Mouse (Mus musculus) liver, adult 2 months (tissue): Measurements from ENCODE around the gene Tyw3. TPM values are rescaled to one million over a fixed set of nuclear protein-coding genes. Genes with fewer than 3 reads are reported as not detected.

ENCODE experiments used
- DNase-seq: peaks from one replicate; pipeline ENCODE4 v3.0.0-alpha.2; 2011; ENCODE audit warnings: low read depth, low spot score; ENCODE audit errors: extremely low read depth
- H3K27ac ChIP-seq: fragments of 200-500 bp; replicated peaks from 2 replicates; pipeline ENCODE4 v1.5.1; 2012; ENCODE audit warnings: low read depth, mild to moderate bottlenecking, control low read depth, inconsistent platforms, low read length; ENCODE audit not compliant: insufficient read depth
- H3K27me3 ChIP-seq: fragments of 200-500 bp; 2 replicates; pipeline ENCODE4 v1.6.1; 2012; ENCODE audit warnings: mild to moderate bottlenecking, moderate library complexity, low read length, inconsistent platforms; ENCODE audit not compliant: control insufficient read depth, insufficient read depth
- H3K36me3 ChIP-seq: fragments of 200-500 bp; 2 replicates; pipeline ENCODE4 v1.6.1; 2012; ENCODE audit warnings: low read length, inconsistent platforms; ENCODE audit not compliant: control insufficient read depth, insufficient read depth
- H3K4me1 ChIP-seq: fragments of 200-500 bp; 2 replicates; pipeline ENCODE4 v1.6.1; 2011; ENCODE audit warnings: low read length; ENCODE audit not compliant: control insufficient read depth, insufficient read depth
- H3K4me3 ChIP-seq: fragments of 200-500 bp; 2 replicates; pipeline ENCODE4 v1.5.1; 2011; ENCODE audit warnings: low read depth, mild to moderate bottlenecking, control low read depth, low read length, moderate library complexity; ENCODE audit not compliant: insufficient read depth
- H3K79me2 ChIP-seq: fragments of 200-500 bp; 2 replicates; pipeline ENCODE4 v1.6.1; 2012; ENCODE audit warnings: inconsistent platforms, mild to moderate bottlenecking, low read length, moderate library complexity; ENCODE audit not compliant: control insufficient read depth, insufficient read depth
- H3K9ac ChIP-seq: fragments of 200-500 bp; 2 replicates; pipeline ENCODE4 v1.6.1; 2012; ENCODE audit warnings: low read depth, mild to moderate bottlenecking, control low read depth, inconsistent platforms, low read length
- CTCF ChIP-seq: fragments of 200-500 bp; IDR thresholded peaks from 2 replicates; pipeline ENCODE4 v1.5.1; 2011; ENCODE audit warnings: low read depth, low read length, control low read depth
- POLR2A ChIP-seq: fragments of 200-500 bp; IDR thresholded peaks from 2 replicates; pipeline ENCODE4 v1.6.1; 2011; ENCODE audit warnings: low read length, control low read depth; ENCODE audit not compliant: insufficient read depth; ENCODE audit errors: extremely low read depth
- WGBS: fragments of 180-500 bp; shearing (Covaris S2); methylation state at CpG from one replicate; pipeline ENCODE4 v1.1.7; 2018; 5-methylcytosine and 5-hydroxymethylcytosine counted together
- polyA plus RNA-seq: library from polyadenylated mRNA; depleted of rRNA; stranded (reverse); fragments of >200 nt; gene quantifications from 2 replicates; pipeline ENCODE4 v1.2.3, GENCODE M21; 2012
- total RNA-seq: library from RNA; depleted of rRNA; stranded (reverse); fragments of >200 nt; gene quantifications from 2 replicates; pipeline ENCODE4 v1.2.3, GENCODE M21; 2014

The Tyw3 gene
- total and polyA plus RNA-seq, 2 experiments, result 2.6 to 5.3 TPM

GRCm38 (mm10) chr3:154596488-154596933 is 393 bp downstream of the Tyw3 start, which contains the start of gene Cryz:
Gene Cryz, plus strand, starts transcription at chr3:154596711.
- H3K27ac ChIP-seq, result peak within 1 kb of the TSS; percentile 89
- peaks cover 2% of the 10 kb centered on the region; the same call in 1 of the 2 replicates for H3K79me2 ChIP-seq
- peak; percentile 86 for TF ChIP-seq CTCF
- 0 out of 2 replicates have a peak, but pooled peaks have one; percentile 42 for TF ChIP-seq POLR2A
- WGBS, result 1% methylated on average over 25 of the region's 25 CpGs
- peak within 1 kb of the TSS; percentile 88 for H3K9ac ChIP-seq
- peaks cover 8% of the 10 kb centered on the region for H3K4me1 ChIP-seq
- peak within 1 kb of the TSS; percentile 92 for H3K4me3 ChIP-seq
- peaks cover 4% of the 10 kb centered on the region for H3K36me3 ChIP-seq
- H3K27me3 ChIP-seq, result no peaks in the 10 kb centered on the region
- DNase-seq, result peak; percentile 68

GRCm38 (mm10) chr3:154594156-154594555 is 2.7 kb downstream of the Tyw3 start:
- no peak overlapping the region for H3K27ac ChIP-seq
- H3K9ac ChIP-seq, result no peak overlapping the region
- WGBS, result 95% methylated on average over 6 of the region's 6 CpGs
- peaks cover 8% of the 10 kb centered on the region for H3K36me3 ChIP-seq
- no peak for DNase-seq
- H3K4me3 ChIP-seq, result no peak overlapping the region
- no peaks in the 10 kb centered on the region for H3K27me3 ChIP-seq
- TF ChIP-seq POLR2A, result no peak
- TF ChIP-seq CTCF, result no peak
- peaks cover 8% of the 10 kb centered on the region for H3K4me1 ChIP-seq
- peaks cover 2% of the 10 kb centered on the region; the same call in 1 of the 2 replicates for H3K79me2 ChIP-seq

- Histone ChIP-seq H3K27ac (no peak overlapping the region), H3K4me3 (no peak overlapping the region), H3K9ac (no peak overlapping the region), H3K4me1 (peaks cover 8% of the 10 kb centered on the region), H3K79me2 (peaks cover 1% of the 10 kb centered on the region; the same call in 1 of the 2 replicates), H3K27me3 (no peaks in the 10 kb centered on the region), H3K36me3 (peaks cover 8% of the 10 kb centered on the region)
- no peak for DNase-seq
- no peak for TF ChIP-seq CTCF
- TF ChIP-seq POLR2A, result no peak
- 94% methylated on average over 6 of the region's 6 CpGs for WGBS
These were observed 3.3 kb downstream of the Tyw3 start for GRCm38 (mm10) chr3:154593596-154593995.

GRCm38 (mm10) chr3:154591621-154592020 is 5.3 kb downstream of the Tyw3 start:
- H3K36me3 ChIP-seq, result peaks cover 12% of the 10 kb centered on the region
- H3K4me1 ChIP-seq, result peaks cover 3% of the 10 kb centered on the region
- DNase-seq, result no peak
- H3K9ac ChIP-seq, result no peak overlapping the region
- TF ChIP-seq POLR2A (no peak), CTCF (no peak)
- no peak overlapping the region for H3K4me3 ChIP-seq
- WGBS, result 98% methylated on average over 3 of the region's 3 CpGs
- H3K27me3 ChIP-seq, result no peaks in the 10 kb centered on the region
- H3K79me2 ChIP-seq, result no peaks in the 10 kb centered on the region
- H3K27ac ChIP-seq, result no peak overlapping the region

- no peaks in the 10 kb centered on the region for H3K4me1 ChIP-seq
- peaks cover 14% of the 10 kb centered on the region for H3K36me3 ChIP-seq
- TF ChIP-seq CTCF (no peak), POLR2A (no peak)
- H3K27me3 ChIP-seq, result no peaks in the 10 kb centered on the region
- H3K79me2 ChIP-seq, result no peaks in the 10 kb centered on the region
- no peak overlapping the region for H3K4me3 ChIP-seq
- H3K9ac ChIP-seq, result no peak overlapping the region
- no peak overlapping the region for H3K27ac ChIP-seq
- DNase-seq, result no peak
- 93% methylated on average over 5 of the region's 5 CpGs for WGBS
These were observed 5.9 kb downstream of the Tyw3 start for GRCm38 (mm10) chr3:154590971-154591370.

GRCm38 (mm10) chr3:154584351-154584750 is 12.6 kb downstream of the Tyw3 start:
- no peaks in the 10 kb centered on the region for H3K27me3 ChIP-seq
- no peaks in the 10 kb centered on the region for H3K4me1 ChIP-seq
- DNase-seq, result peak; percentile 17
- H3K36me3 ChIP-seq, result peaks cover 9% of the 10 kb centered on the region
- no peak overlapping the region for H3K27ac ChIP-seq
- no peak for TF ChIP-seq CTCF
- no peak for TF ChIP-seq POLR2A
- no peak overlapping the region for H3K9ac ChIP-seq
- no peak overlapping the region for H3K4me3 ChIP-seq
- no peaks in the 10 kb centered on the region for H3K79me2 ChIP-seq
- whole genome bisulfite sequencing, result 83% methylated on average over 8 of the region's 8 CpGs
